Mouse (Mus musculus) skeletal muscle tissue, adult 2 months (tissue): ENCODE measurements around the gene Gm5485.

Source experiments
- DNase-seq: peaks from one replicate; pipeline ENCODE4 v3.0.0-alpha.2; 2012; ENCODE audit warnings: low read depth, low spot score

Gm5485 gene

GRCm38 (mm10) chr16:48412246-48412645 is at the start of gene Gm5485:
Gene Gm5485, minus strand, starts transcription at chr16:48412416.
- no peak for DNase-seq

DNA sequence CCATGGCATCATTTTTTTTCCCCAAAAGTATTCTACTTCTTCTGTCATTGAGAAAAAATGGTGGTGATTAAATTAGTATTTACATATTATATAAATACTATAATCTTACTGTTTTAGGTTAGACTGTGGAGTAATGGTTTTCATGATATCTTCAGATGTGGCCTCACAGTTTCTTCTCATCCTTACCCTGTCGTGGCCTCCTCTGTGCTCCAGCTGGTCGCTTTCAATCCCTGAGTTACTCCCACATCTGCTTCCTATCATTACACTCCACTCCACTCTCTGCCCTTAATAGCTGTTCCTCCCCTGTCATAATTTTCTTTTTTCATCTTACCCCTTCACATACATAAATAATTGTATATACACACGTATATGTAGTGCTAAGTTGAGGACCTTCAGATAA is 41.0 kb upstream of the Gm5485 start:
- DNase-seq, result no peak

GRCm38 (mm10) chr16:48446161-48446925 is 34.1 kb upstream of the Gm5485 start:
- DNase-seq, result no peak

GRCm38 (mm10) chr16:48444589-48444988 is 32.4 kb upstream of the Gm5485 start:
- no peak for DNase-seq

DNA sequence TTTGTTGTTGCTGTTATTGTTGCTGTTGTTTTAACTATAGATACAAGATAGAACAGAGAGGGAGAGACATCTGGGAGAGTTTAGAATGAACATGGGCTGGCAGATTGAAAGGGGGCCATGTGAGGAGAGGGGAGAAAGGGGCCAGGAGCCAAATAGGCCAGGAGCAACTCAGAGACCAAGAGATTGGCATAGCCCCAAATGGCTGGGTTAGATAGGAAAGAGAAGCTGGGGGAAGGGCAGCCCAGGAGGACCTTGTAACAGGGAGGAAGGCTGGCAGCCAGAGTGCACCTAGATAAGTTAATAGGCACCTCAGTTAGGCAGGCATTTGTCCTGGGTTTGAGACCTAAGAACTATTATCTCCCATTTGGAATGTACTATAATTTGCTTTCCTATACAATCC is 25.3 kb upstream of the Gm5485 start:
- DNase-seq, result no peak

DNA sequence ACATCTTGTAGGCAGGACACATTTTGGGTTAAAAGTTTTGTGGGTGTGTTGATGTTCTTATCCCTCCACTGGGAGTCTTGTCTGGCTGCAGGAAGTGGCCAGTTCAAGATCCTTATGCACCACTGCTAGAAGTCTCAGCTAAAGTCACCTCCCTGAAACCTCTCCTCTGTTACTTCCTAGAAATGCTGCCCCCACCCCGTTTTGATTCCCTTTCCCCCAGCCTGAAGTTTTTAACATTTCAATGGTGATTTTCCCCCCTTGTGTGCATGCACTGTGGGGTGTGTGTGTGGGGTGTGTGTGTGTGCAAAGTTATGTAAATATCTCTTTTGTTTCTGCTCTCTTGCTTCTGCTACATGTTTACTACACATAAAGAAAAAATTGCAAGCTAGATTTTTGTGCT is 23.2 kb upstream of the Gm5485 start:
- DNase-seq, result no peak

DNA sequence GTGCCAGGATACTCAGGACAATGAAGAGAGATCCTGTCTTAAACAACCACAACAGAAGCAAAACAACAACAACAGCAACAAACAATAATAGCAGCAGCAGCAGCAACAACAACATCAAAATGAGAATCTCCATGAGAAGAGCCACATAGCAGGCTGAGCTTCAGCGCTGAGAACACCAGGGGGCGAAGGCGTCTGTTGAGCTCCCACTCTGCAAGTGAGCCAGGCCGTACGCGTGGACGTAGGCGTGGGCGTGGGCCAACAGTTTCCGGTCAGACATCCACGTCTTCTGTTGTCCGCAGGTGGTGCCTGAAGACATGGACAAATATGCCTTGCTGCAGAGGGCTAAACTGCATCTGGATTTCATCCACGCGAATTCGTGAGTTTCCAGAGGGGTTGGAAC is 18.8 kb upstream of the Gm5485 start, which contains the start of gene Morc1:
Morc1 (plus strand) TSS at position 211 of the 400 bp plus-strand sequence.
- no peak for DNase-seq

DNA sequence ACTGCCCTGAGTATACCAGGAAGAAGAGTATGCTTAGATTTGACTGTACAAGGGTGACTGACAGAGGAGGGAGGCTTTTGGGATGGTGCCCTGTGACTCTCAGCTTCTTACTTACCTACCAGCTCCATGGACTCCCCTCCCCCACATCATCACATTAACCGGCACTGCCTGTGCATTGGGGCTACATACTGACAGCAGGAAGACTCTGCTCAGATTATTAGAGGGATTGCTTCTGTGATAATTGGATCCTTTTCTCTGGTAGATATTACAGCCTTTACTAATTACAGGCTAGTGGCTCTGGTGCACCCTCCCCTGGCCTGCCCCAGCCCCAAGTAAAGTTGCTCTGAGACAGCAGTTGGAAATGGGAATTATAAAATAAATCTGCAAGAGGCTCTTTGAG is 17.2 kb upstream of the Gm5485 start:
- DNase-seq, result no peak

DNA sequence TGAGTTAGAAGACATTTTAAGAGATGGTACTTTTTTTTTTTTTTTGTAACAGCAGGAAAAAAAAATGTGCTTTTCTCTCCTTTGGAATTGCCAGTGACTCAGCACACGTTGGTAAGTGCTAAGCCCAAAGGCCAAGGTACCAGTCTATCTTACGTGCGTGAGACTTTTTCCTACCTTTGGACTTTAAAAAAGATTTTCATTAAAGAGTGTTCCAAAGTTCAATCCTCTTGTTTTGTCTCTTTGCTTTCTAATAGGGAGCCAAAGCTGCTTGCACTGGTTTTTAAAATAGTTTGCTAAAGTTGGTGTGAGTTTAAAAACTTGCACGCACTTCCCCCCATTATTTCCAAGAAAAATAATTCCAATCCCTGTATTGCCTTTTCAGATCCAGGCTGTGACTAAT is 11.9 kb upstream of the Gm5485 start:
- DNase-seq, result no peak

GRCm38 (mm10) chr16:48422501-48422900 is 10.3 kb upstream of the Gm5485 start:
- DNase-seq, result no peak

DNA sequence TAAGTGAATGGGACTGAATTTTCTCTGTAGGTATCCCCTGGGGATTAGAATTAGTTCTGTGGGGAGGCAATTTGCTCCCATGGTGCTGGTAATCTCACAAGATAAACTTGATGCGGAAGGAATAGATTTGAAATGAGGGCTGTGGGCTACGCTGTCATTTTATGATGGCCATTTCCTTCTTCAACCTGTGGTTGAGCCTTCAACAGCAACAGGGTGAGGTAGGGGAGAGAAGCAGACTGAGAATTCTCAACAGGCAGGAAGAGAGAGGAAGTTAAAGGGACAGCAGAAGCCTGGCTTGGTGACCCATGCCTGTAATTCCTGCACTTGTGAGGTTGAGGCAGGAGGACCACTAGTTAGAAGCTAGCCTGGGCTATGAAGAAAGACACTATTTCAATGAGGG is 6.8 kb upstream of the Gm5485 start:
- no peak for DNase-seq

DNA sequence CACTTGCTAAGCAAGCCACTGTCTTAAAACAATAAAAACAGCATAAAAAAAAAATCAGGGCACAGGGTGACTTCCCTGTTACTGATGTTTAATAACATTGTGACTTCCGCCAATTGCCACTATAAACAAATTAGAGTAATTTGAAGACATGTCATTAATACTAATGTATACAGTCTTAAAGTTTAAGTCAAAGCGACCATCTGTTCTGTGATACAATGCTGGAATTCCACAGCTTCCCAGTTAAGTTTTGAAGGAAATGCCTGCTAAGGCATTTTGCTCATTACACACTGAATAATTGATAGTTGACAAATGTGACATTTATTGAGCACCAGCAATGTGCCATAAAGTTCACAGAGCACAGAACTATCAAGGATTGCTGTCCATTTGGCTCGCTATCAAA is 6.3 kb upstream of the Gm5485 start:
- DNase-seq, result no peak

DNA sequence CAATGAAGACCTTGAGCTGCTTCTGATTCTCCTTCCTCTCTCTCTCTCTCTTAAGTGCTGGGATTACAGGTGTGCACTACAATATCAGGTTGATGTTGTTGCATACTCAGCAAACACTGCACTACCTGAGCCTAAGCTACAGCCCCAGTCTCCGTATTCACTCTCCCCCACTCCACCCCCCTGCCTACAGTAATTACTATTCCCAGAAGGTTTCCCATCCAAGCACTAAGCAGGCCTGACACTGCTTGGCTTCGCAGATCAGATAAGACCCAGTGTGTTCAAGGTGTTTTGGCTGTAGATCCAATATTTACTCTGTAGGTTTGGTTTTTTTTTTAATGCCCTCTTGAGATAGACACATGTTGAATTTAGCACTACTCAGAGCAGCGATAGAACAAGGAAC is 2.1 kb downstream of the Gm5485 start:
- no peak for DNase-seq

DNA sequence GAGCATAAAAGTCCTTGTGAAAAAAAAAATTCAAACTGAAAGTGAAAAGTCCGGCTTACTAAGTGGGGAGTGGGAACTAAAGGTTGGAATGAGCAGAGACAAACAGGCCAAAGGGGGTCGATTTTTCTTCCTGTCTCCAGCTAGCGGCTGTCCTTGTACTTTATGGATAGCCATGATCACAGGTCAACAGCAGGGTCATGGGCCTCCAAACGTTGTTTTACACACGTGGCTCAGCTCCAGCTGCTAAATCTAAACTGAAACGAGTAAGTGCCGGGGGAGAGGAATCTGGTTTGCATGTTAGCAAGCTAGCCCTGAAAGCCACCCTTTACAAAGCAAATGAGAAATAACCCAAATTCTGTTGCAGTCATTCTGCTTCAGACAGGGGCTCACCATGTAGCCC is 2.6 kb downstream of the Gm5485 start:
- no peak for DNase-seq

DNA sequence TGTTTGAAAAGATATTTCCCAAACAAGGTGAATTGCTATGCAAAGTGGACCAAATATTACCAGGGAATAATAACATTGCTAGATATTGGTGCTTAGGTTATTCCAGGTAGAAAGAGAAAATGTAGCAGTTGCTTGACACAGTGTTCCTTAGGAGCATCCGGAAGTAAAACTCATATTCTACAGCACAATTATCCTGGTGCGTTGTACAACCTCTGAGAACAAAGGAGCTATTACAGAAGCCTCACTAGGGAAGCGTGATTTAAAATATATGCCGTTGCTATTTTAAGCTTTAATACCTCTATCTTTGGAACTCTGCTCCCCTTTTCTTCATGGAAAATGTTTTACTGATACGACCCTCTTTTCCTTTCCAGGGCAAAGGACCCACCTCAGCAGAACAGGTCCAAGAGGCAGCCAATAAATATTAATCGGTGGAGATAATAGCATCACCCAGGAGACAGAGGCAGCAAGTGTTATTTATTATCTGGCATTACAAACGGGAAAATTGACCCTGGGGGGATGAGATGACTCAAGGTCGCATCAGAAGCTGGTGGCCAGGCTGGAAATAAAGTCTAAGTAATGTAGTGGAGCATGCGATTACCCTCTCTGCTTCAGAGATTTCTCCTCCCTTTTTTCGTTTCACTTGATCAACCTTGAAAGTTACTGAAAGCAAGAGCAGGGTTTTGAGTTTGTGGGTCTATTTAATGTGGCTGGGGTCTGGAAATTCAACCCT is 6.4 kb downstream of the Gm5485 start:
- no peak for DNase-seq

- no peak for DNase-seq
These were observed 8.2 kb downstream of the Gm5485 start for GRCm38 (mm10) chr16:48404009-48404408.

DNA sequence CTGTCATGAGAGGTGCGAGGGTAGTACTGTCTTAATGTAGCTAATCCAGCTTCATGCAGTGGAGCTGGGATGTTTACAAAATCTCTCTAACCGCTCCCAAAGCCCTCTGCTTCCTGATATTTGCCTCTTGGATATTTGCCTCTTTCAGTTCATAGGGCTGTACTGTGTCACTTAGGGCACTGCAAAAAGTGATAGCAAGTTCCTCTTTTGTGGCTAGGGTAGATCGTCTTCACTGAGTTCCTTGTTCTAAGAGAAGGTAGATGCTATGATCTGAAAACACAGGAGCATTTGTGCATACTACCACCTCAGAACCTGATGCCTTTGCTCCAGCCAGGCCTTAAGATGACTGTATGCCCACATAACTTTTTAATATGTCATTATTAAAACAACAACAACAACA is 8.8 kb downstream of the Gm5485 start:
- DNase-seq, result no peak

- DNase-seq, result no peak
These were observed 9.3 kb downstream of the Gm5485 start for GRCm38 (mm10) chr16:48402963-48403362.

GRCm38 (mm10) chr16:48395278-48395677 is 16.9 kb downstream of the Gm5485 start:
- peak; percentile 1 for DNase-seq

DNA sequence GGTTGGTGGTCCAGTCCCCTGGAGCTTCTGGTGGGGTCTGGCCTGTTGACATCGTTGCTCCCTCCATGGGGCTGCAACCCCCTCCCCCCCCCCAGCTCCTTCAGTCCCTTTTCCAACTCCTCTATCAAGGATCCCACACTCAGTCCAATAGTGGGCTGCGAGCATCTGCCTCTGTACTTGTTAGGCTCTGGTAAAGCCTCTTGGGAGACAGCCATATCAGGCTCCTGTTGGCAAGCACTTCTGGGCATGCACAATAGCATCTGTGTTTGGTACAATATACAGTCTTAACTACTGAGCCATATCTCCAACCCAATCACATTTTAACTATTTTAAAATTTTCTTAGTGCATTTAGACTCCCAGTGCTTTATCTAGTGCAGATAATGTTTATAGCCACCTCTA is 25.2 kb downstream of the Gm5485 start:
- no peak for DNase-seq

- no peak for DNase-seq
These were observed 28.5 kb downstream of the Gm5485 start for GRCm38 (mm10) chr16:48383582-48384257.

GRCm38 (mm10) chr16:48373711-48374485 is 38.3 kb downstream of the Gm5485 start:
- no peak for DNase-seq
